Mouse (Mus musculus) kidney, adult 2 months (tissue): ENCODE measurements around the gene Traf1. TPM values are rescaled to one million over a fixed set of nuclear protein-coding genes. Genes with fewer than 3 reads are reported as not detected.

Experiments used
- DNase-seq: peaks from one replicate; pipeline ENCODE4 v3.0.0; 2021
- H3K27ac ChIP-seq: fragments of 200-500 bp; 2 replicates; pipeline ENCODE4 v1.5.1; 2012; ENCODE audit warnings: low read depth, low read length, control low read depth, inconsistent platforms; ENCODE audit not compliant: insufficient read depth
- H3K27me3 ChIP-seq: fragments of 200-500 bp; replicated peaks from 2 replicates; pipeline ENCODE4 v1.6.1; 2012; ENCODE audit warnings: mild to moderate bottlenecking, moderate library complexity, low read length, inconsistent platforms; ENCODE audit not compliant: control insufficient read depth, insufficient read depth
- H3K36me3 ChIP-seq: fragments of 200-500 bp; 2 replicates; pipeline ENCODE4 v1.6.1; 2012; ENCODE audit warnings: mild to moderate bottlenecking, moderate library complexity, low read length, inconsistent platforms; ENCODE audit not compliant: control insufficient read depth, insufficient read depth
- H3K4me1 ChIP-seq: fragments of 200-500 bp; 2 replicates; pipeline ENCODE4 v1.6.1; 2011; ENCODE audit warnings: low read length; ENCODE audit not compliant: control insufficient read depth, insufficient read depth
- H3K4me3 ChIP-seq: fragments of 200-500 bp; 2 replicates; pipeline ENCODE4 v1.5.1; 2011; ENCODE audit warnings: mild to moderate bottlenecking, low read depth, low read length, control low read depth; ENCODE audit not compliant: insufficient read depth
- CTCF ChIP-seq: fragments of 200-500 bp; conservative IDR thresholded peaks from 2 replicates; pipeline ENCODE4 v1.5.1; 2011; ENCODE audit warnings: low read depth, mild to moderate bottlenecking, control low read depth, low read length, moderate library complexity, mixed read lengths; ENCODE audit not compliant: insufficient read depth, insufficient read length
- POLR2A ChIP-seq: fragments of 200-500 bp; IDR thresholded peaks from one replicate; pipeline ENCODE4 v1.6.1; 2011; ENCODE audit warnings: low read depth, low read length, control low read depth
- WGBS: fragments of 180-500 bp; shearing (Covaris S2); methylation state at CpG from one replicate; pipeline ENCODE4 v1.1.7; 2018; 5-methylcytosine and 5-hydroxymethylcytosine counted together
- polyA plus RNA-seq: library from polyadenylated mRNA; depleted of rRNA; stranded (reverse); fragments of >200 nt; gene quantifications from 2 replicates; pipeline ENCODE4 v1.2.3, GENCODE M21; 2012

Gene Traf1
- polyA plus RNA-seq, 1 experiment, result 9.3 TPM

GRCm38 (mm10) chr2:34953547-34954116, 7.9 kb downstream of the Traf1 start:
- no peaks in the 10 kb centered on the region for H3K36me3 ChIP-seq
- no peak for DNase-seq
- WGBS, result 88% methylated on average over 2 of the region's 2 CpGs
- H3K4me1 ChIP-seq, result no peaks in the 10 kb centered on the region
- no peaks in the 10 kb centered on the region for H3K27me3 ChIP-seq
- H3K27ac ChIP-seq, result no peak overlapping the region
- H3K4me3 ChIP-seq, result no peak overlapping the region
- TF ChIP-seq CTCF, result no peak
- no peak for TF ChIP-seq POLR2A

- WGBS, result 66% methylated on average over 4 of the region's 4 CpGs
- no peak overlapping the region for H3K27ac ChIP-seq
- H3K36me3 ChIP-seq, result no peaks in the 10 kb centered on the region
- no peak for DNase-seq
- TF ChIP-seq CTCF (no peak), POLR2A (no peak)
- H3K4me3 ChIP-seq, result no peak overlapping the region
- no peaks in the 10 kb centered on the region for H3K27me3 ChIP-seq
- no peaks in the 10 kb centered on the region for H3K4me1 ChIP-seq
Measured at GRCm38 (mm10) chr2:34953018-34953417, 8.6 kb downstream of the Traf1 start.

GRCm38 (mm10) chr2:34951469-34951868, 10.1 kb downstream of the Traf1 start:
- no peak for DNase-seq
- TF ChIP-seq CTCF (no peak), POLR2A (no peak)
- no peak overlapping the region for H3K4me3 ChIP-seq
- no peaks in the 10 kb centered on the region for H3K4me1 ChIP-seq
- no peak overlapping the region for H3K27ac ChIP-seq
- H3K36me3 ChIP-seq, result no peaks in the 10 kb centered on the region
- H3K27me3 ChIP-seq, result no peaks in the 10 kb centered on the region

GRCm38 (mm10) chr2:34948622-34949021, 12.9 kb downstream of the Traf1 start:
- DNase-seq, result no peak
- no peak overlapping the region for H3K4me3 ChIP-seq
- WGBS, result 37% methylated on average over 2 of the region's 2 CpGs

GRCm38 (mm10) chr2:34946046-34946445, 15.5 kb downstream of the Traf1 start:
- TF ChIP-seq POLR2A (no peak), CTCF (no peak)
- Histone ChIP-seq H3K27me3 (no peaks in the 10 kb centered on the region), H3K27ac (no peak overlapping the region), H3K4me3 (no peak overlapping the region), H3K36me3 (no peaks in the 10 kb centered on the region), H3K4me1 (no peaks in the 10 kb centered on the region)
- WGBS, result 78% methylated on average over 4 of the region's 4 CpGs
- no peak for DNase-seq

More at GRCm38 (mm10) chr2:34948622-34949021, 12.9 kb downstream of the Traf1 start:
- TF ChIP-seq POLR2A, result no peak
- no peak for TF ChIP-seq CTCF
- H3K27ac ChIP-seq, result no peak overlapping the region
- H3K36me3 ChIP-seq, result no peaks in the 10 kb centered on the region
- H3K27me3 ChIP-seq, result no peaks in the 10 kb centered on the region
- H3K4me1 ChIP-seq, result no peaks in the 10 kb centered on the region

GRCm38 (mm10) chr2:34945580-34945979, 16.0 kb downstream of the Traf1 start:
- WGBS, result 68% methylated on average over 4 of the region's 4 CpGs
- no peak for TF ChIP-seq CTCF
- no peak for TF ChIP-seq POLR2A
- Histone ChIP-seq H3K4me1 (no peaks in the 10 kb centered on the region), H3K27ac (no peak overlapping the region), H3K27me3 (no peaks in the 10 kb centered on the region), H3K4me3 (no peak overlapping the region), H3K36me3 (no peaks in the 10 kb centered on the region)
- no peak for DNase-seq

- peak; percentile 49 for DNase-seq
- H3K27ac ChIP-seq, result no peak overlapping the region
- H3K4me3 ChIP-seq, result no peak overlapping the region
- H3K4me1 ChIP-seq, result no peaks in the 10 kb centered on the region
- H3K27me3 ChIP-seq, result no peaks in the 10 kb centered on the region
- no peaks in the 10 kb centered on the region for H3K36me3 ChIP-seq
- WGBS, result 31% methylated on average over 8 of the region's 8 CpGs
- TF ChIP-seq CTCF, result no peak
- no peak for TF ChIP-seq POLR2A
Measured at GRCm38 (mm10) chr2:34944761-34945160, 16.8 kb downstream of the Traf1 start.
